21 mouse cellular contexts compared by ENCODE assay signal in the genomic region with DNA sequence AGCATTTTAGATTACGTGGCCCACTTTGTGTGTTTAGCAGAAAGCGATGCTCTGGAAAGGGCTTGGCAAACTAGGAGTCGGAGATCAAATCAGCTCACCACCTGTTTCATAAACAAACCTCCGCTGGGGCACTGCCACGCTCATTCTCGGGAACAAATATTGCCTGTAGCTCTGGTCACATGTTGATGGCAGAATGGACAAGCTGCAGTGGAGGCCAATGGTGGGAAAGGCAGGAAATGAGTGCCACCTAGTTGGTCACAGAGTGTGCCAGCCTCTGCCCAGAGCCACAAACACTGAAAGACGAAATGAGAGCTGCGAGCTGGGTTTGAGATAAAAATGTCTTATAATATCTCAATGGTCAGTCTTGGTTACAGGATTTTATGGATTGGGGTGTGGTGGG.
DNase-seq lines count a peak whose midpoint lies in the region; ATAC-seq and TF ChIP-seq lines count a peak whose summit lies in the region.
"Had no signal": no experiment of that assay in that cellular context is flagged by ENCODE, and none has a peak within 500 bp of the region (broad histone marks: within the 10 kb centered on the region; RNA-seq: fewer than 3 reads in every experiment).

No protein-coding gene starts in this region.

- TF ChIP-seq POLR2A in kidney, adult 2 months (IDR thresholded peaks at IDR 0.05; ENCODE audit: low read depth, low read length) = no peak

- TF ChIP-seq CTCF in kidney, adult 2 months (conservative IDR thresholded peaks at IDR 0.05; ENCODE audit: insufficient read depth, insufficient read length, low read depth, low read length) = no peak

- no peaks in the 10 kb centered on the region for H3K27me3 ChIP-seq in forebrain, embryonic 11.5 days (ENCODE audit: control insufficient read depth, insufficient read depth, low read length)
- no peaks in the 10 kb centered on the region for H3K27me3 ChIP-seq in forebrain, embryonic 14.5 days (replicated peaks; ENCODE audit: control insufficient read depth, insufficient read depth, low read length)
- no peaks in the 10 kb centered on the region for H3K27me3 ChIP-seq in kidney, adult 2 months (replicated peaks; ENCODE audit: control insufficient read depth, insufficient read depth, low read length)
- no peaks in the 10 kb centered on the region for H3K27me3 ChIP-seq in kidney, embryonic 15.5 days
- H3K27me3 ChIP-seq: embryonic facial prominence, embryonic 12.5 days; forebrain, embryonic 12.5 days; heart, embryonic 13.5 days; hindbrain, embryonic 13.5 days had no signal

- no peak for ATAC-seq in forebrain, embryonic 11.5 days (replicated peaks; ENCODE audit: low FRiP score)
- ATAC-seq in forebrain, embryonic 14.5 days = no peak
- no peak for ATAC-seq in kidney, embryonic 15.5 days (replicated peaks; ENCODE audit: low FRiP score)
- ATAC-seq: inflammation-experienced regulatory T-cells, adult 6 months; lung, postnatal 0 days; midbrain, embryonic 16.5 days; Patski had no signal

- no peaks in the 10 kb centered on the region for H3K4me1 ChIP-seq in forebrain, embryonic 11.5 days (replicated peaks; ENCODE audit: control insufficient read depth, insufficient read depth, low read length)
- no peaks in the 10 kb centered on the region for H3K4me1 ChIP-seq in forebrain, embryonic 14.5 days (ENCODE audit: control insufficient read depth, insufficient read depth, low read length)
- no peaks in the 10 kb centered on the region for H3K4me1 ChIP-seq in kidney, adult 2 months (ENCODE audit: control insufficient read depth, insufficient read depth, low read length)
- no peaks in the 10 kb centered on the region for H3K4me1 ChIP-seq in kidney, embryonic 15.5 days
- H3K4me1 ChIP-seq: embryonic facial prominence, embryonic 12.5 days; forebrain, embryonic 12.5 days; heart, embryonic 13.5 days; hindbrain, embryonic 13.5 days had no signal

- H3K36me3 ChIP-seq in forebrain, embryonic 11.5 days (ENCODE audit: control insufficient read depth, insufficient read depth, low read length) = no peaks in the 10 kb centered on the region
- H3K36me3 ChIP-seq in forebrain, embryonic 14.5 days (ENCODE audit: control insufficient read depth, insufficient read depth, low read length) = no peaks in the 10 kb centered on the region
- no peaks in the 10 kb centered on the region for H3K36me3 ChIP-seq in kidney, adult 2 months (ENCODE audit: control insufficient read depth, insufficient read depth, low read length)
- H3K36me3 ChIP-seq in kidney, embryonic 15.5 days = no peaks in the 10 kb centered on the region
- H3K36me3 ChIP-seq: embryonic facial prominence, embryonic 12.5 days; forebrain, embryonic 12.5 days; G1E; heart, embryonic 13.5 days; hindbrain, embryonic 13.5 days had no signal

- H3K27ac ChIP-seq in forebrain, embryonic 11.5 days (ENCODE audit: low read depth, low read length) = no peak overlapping the region
- H3K27ac ChIP-seq in forebrain, embryonic 14.5 days (ENCODE audit: low read depth, low read length) = no peak overlapping the region
- no peak overlapping the region for H3K27ac ChIP-seq in kidney, adult 2 months (ENCODE audit: insufficient read depth, low read depth, low read length)
- H3K27ac ChIP-seq in kidney, embryonic 15.5 days = no peak overlapping the region
- H3K27ac ChIP-seq: embryonic facial prominence, embryonic 12.5 days; forebrain, embryonic 12.5 days; heart, embryonic 13.5 days; hindbrain, embryonic 13.5 days; kidney, postnatal 0 days; macrophage had no signal

- H3K9ac ChIP-seq in forebrain, embryonic 11.5 days (ENCODE audit: low read length) = no peak overlapping the region
- no peak overlapping the region for H3K9ac ChIP-seq in forebrain, embryonic 14.5 days (ENCODE audit: low read length)
- H3K9ac ChIP-seq in kidney, embryonic 15.5 days = no peak overlapping the region
- H3K9ac ChIP-seq: embryonic facial prominence, embryonic 12.5 days; forebrain, embryonic 12.5 days; heart, embryonic 13.5 days; hindbrain, embryonic 13.5 days had no signal

- H3K9me3 ChIP-seq in forebrain, embryonic 11.5 days (ENCODE audit: control insufficient read depth, low read length) = no peaks in the 10 kb centered on the region
- no peaks in the 10 kb centered on the region for H3K9me3 ChIP-seq in forebrain, embryonic 14.5 days (replicated peaks; ENCODE audit: control insufficient read depth, low read length)
- H3K9me3 ChIP-seq in kidney, embryonic 15.5 days (replicated peaks) = no peaks in the 10 kb centered on the region
- H3K9me3 ChIP-seq: embryonic facial prominence, embryonic 12.5 days; forebrain, embryonic 12.5 days; heart, embryonic 13.5 days; hindbrain, embryonic 13.5 days had no signal

- H3K4me3 ChIP-seq in forebrain, embryonic 11.5 days (ENCODE audit: low read depth, low read length) = no peak overlapping the region
- H3K4me3 ChIP-seq in forebrain, embryonic 14.5 days (ENCODE audit: low read depth, low read length) = no peak overlapping the region
- H3K4me3 ChIP-seq in kidney, adult 2 months (ENCODE audit: insufficient read depth, low read depth, low read length) = no peak overlapping the region
- H3K4me3 ChIP-seq in kidney, embryonic 15.5 days (replicated peaks) = no peak overlapping the region
- H3K4me3 ChIP-seq: embryonic facial prominence, embryonic 12.5 days; forebrain, embryonic 12.5 days; heart, embryonic 13.5 days; hindbrain, embryonic 13.5 days had no signal

- H3K4me2 ChIP-seq in forebrain, embryonic 11.5 days (ENCODE audit: low read depth, low read length, severe bottlenecking) = no peak overlapping the region
- no peak overlapping the region for H3K4me2 ChIP-seq in forebrain, embryonic 14.5 days (ENCODE audit: low read length)
- H3K4me2 ChIP-seq in kidney, embryonic 15.5 days = no peak overlapping the region
- H3K4me2 ChIP-seq: embryonic facial prominence, embryonic 12.5 days; forebrain, embryonic 12.5 days; heart, embryonic 13.5 days; hindbrain, embryonic 13.5 days had no signal

- 84% methylated on average over 8 of the region's 8 CpGs for whole genome bisulfite sequencing in forebrain, embryonic 11.5 days
- 85% methylated on average over 8 of the region's 8 CpGs for WGBS in forebrain, embryonic 14.5 days
- 74% methylated on average over 8 of the region's 8 CpGs for WGBS in kidney, adult 2 months
- WGBS in kidney, embryonic 15.5 days = 79% methylated on average over 8 of the region's 8 CpGs

- DNase-seq in forebrain, embryonic 11.5 days (ENCODE audit: low spot score) = peak; percentile 14
- no peak for DNase-seq in forebrain, embryonic 14.5 days (ENCODE audit: low spot score)
- DNase-seq in kidney, adult 2 months = peak; percentile 8
- peak; percentile 9 for DNase-seq in cerebellum, adult 8-10 months
- peak; percentile 29 to 47 for DNase-seq in cerebellum, postnatal 14 days
- DNase-seq in layer of hippocampus, postnatal 10 days (ENCODE audit: low spot score in 2 of 2) = no peak
- DNase-seq: B cell, adult 2 months; gastrocnemius, postnatal 10 days; thymus, postnatal 14 days had no signal

Comparison
In these comparisons a context has a peak if more than half of its experiments do, and no peak if none do; other contexts are left out.
1. DNase-seq: peak in forebrain, embryonic 11.5 days (single experiment), kidney, adult 2 months (single experiment), cerebellum, adult 8-10 months (single experiment) and cerebellum, postnatal 14 days (2 of 2); none in forebrain, embryonic 14.5 days (single experiment) and layer of hippocampus, postnatal 10 days (0 of 2).